Mouse (Mus musculus) layer of hippocampus, postnatal 36 days (tissue): ENCODE results near the gene Zfp974. TPM values are rescaled to one million over a fixed set of nuclear protein-coding genes. Genes with fewer than 3 reads are reported as not detected.
A peak's percentile ranks its signal among the peaks of the same experiment; 100 is the strongest.
"Not testable (repeated sequence)": the region's sequence is repeated elsewhere in the genome, so short reads cannot be mapped to it uniquely, and the experiment has no call there.

Experiments used
- DNase-seq, 2 experiments: peaks; one replicate each; pipeline ENCODE4 v3.0.0; 2022
- total RNA-seq, 2 experiments: library from RNA; stranded (reverse); gene quantifications; 2 replicates each; pipeline ENCODE4 v1.2.3; 2021

The Zfp974 gene
- 10 to 100 TPM; 15.2 to 16.0 TPM for total RNA-seq

GRCm38 (mm10) chr7:27928818-27929695 lies at the start of gene Zfp974:
Gene Zfp974, minus strand, starts transcription at chr7:27929460.
- peak; percentile 58 to 66 for DNase-seq

- not testable (repeated sequence) for DNase-seq
Observed at GRCm38 (mm10) chr7:27949451-27949850, 20.2 kb upstream of the Zfp974 start.

- peak in 1 of 2 experiments; percentile 6 for DNase-seq
Observed at GRCm38 (mm10) chr7:27941869-27942268, 12.6 kb upstream of the Zfp974 start.

GRCm38 (mm10) chr7:27933800-27934158 lies 4.5 kb upstream of the Zfp974 start:
- not testable (repeated sequence) for DNase-seq

- no peak for DNase-seq
Observed at GRCm38 (mm10) chr7:27933050-27933799, 4.0 kb upstream of the Zfp974 start.

GRCm38 (mm10) chr7:27927041-27927440 lies 2.2 kb downstream of the Zfp974 start:
- not testable (repeated sequence) for DNase-seq

GRCm38 (mm10) chr7:27910952-27911351 lies 18.3 kb downstream of the Zfp974 start:
- DNase-seq: not testable (repeated sequence)

GRCm38 (mm10) chr7:27905061-27905848 lies 24.0 kb downstream of the Zfp974 start:
- no peak for DNase-seq

- no peak for DNase-seq
Observed at GRCm38 (mm10) chr7:27900601-27901000, 28.7 kb downstream of the Zfp974 start.

GRCm38 (mm10) chr7:27881721-27882120 lies 47.5 kb downstream of the Zfp974 start:
- no peak for DNase-seq

GRCm38 (mm10) chr7:27862578-27862977 lies 66.7 kb downstream of the Zfp974 start:
- DNase-seq: not testable (repeated sequence)

GRCm38 (mm10) chr7:27860396-27861235 lies 68.6 kb downstream of the Zfp974 start:
- peak; percentile 41 to 54 for DNase-seq

- no peak for DNase-seq
Observed at GRCm38 (mm10) chr7:27859301-27860251, 69.7 kb downstream of the Zfp974 start.

Other genes with a start within 250 kb of the Zfp974 start
- 10 to 100 TPM; 10.0 to 10.3 TPM for gene Zfp607b, start 240.1 kb downstream of the Zfp974 start, total RNA-seq
- gene Zfp60, start 198.1 kb downstream of the Zfp974 start, total RNA-seq: 10 to 100 TPM; 33.5 to 38.7 TPM
- gene Zfp626, start 122.3 kb downstream of the Zfp974 start, total RNA-seq: 1 to 10 TPM; 8.8 to 10.0 TPM
- 1 to 10 TPM; 4.1 to 4.4 TPM for gene Zfp59, start 90.9 kb downstream of the Zfp974 start, total RNA-seq
- 1 to 10 TPM; 1.9 to 2.5 TPM for gene Zfp607a, start 71.9 kb downstream of the Zfp974 start, total RNA-seq
- gene Zfp780b, start 49.7 kb upstream of the Zfp974 start, total RNA-seq: 10 to 100 TPM; 21.6 TPM
- 1 to 10 TPM; 5.7 to 6.8 TPM for gene Zfp850, start 84.7 kb upstream of the Zfp974 start, total RNA-seq
- 100 to 1,000 TPM; 122 to 131 TPM for gene Psmc4, start 120.6 kb upstream of the Zfp974 start, total RNA-seq
- gene Fcgbp, start 141.8 kb upstream of the Zfp974 start, total RNA-seq: under 1 TPM; 0.81 to 0.92 TPM
- gene 9530053A07Rik, start 200.0 kb upstream of the Zfp974 start, total RNA-seq: not detected
- gene Fbl, start 240.2 kb upstream of the Zfp974 start, total RNA-seq: 10 to 100 TPM; 48.3 to 55.8 TPM